Mouse (Mus musculus): Measurements from ENCODE around the gene Tpst1.

GRCm38 (mm10) chr5:130116857-130117256, 43.7 kb downstream of the Tpst1 start:
- TF ChIP-seq CTCF (IDR thresholded peaks at IDR 0.05; ENCODE audit: borderline replicate concordance, insufficient read depth, low read depth, low read length): no peak
- TF ChIP-seq POLR2A (IDR thresholded peaks at IDR 0.05; ENCODE audit: borderline replicate concordance, insufficient read depth, low read length): no peak
